Mouse (Mus musculus): ENCODE data around the gene Sik1.

The Sik1 gene

GRCm38 (mm10) chr17:31854770-31855596 lies 621 bp downstream of the Sik1 start:
- peak; percentile 55 for DNase-seq

DNA sequence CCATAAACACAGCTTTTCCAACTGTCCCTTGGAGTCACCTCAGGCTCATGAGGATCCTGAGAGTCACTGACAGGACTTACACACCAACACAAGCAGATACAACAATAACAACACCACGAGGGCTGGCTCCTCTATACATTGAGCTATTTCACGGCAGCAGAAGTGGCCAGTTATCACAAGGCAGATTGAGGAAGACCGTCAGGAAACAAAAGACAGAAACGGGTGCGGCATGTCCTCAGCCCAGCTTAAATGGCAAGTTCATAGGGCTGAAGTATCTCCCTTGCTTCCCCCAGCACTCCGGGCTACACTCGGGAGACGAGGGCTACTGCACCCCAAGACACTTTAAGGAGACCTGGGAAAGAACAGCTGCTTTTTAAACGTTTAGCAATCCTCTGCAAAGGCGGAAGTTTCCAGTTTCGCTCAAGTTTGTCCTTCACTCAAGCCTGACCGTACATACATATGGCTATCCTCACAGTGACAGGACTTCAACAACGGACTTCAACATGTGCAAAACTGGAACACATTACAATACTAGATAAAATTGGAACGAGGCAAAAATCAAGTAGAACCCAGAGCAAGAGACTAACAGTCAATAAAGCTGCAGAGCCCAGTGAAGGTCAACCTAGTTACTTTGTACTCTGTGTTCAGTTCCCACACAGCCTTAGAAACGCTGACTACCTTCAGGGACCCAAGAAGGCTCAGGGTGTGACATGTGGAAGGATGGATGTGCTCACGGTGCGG lies 2.0 kb downstream of the Sik1 start:
- DNase-seq, result no peak

GRCm38 (mm10) chr17:31852782-31853447 lies 2.7 kb downstream of the Sik1 start:
- no peak for DNase-seq

- no peak for DNase-seq
These were observed 3.7 kb downstream of the Sik1 start for GRCm38 (mm10) chr17:31851816-31852476.

DNA sequence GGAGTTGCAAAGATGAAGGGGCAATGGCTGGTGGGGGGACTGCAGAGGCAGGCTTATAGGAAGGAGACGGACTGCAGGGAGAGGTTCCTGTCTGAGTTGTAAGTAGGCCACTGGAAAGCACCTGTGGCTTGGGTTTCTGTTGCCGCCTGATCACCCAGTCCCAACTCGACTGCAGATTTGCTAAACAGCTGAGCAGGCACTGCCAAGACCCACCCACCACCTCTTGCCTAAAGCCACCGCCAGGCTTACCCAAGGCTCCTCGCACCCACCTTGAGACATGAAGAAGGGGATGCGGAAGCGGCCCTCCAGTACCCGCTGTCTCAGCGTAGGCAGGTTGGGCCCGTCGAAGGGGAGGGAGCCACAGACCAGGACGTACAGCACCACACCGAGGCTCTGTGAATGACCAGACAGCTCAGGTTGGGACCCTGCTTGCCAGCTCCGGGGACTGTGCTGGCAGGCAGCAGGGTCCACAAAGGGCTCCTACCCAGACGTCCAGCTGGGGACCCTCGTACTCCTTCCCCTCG lies 5.1 kb downstream of the Sik1 start:
- no peak for DNase-seq

DNA sequence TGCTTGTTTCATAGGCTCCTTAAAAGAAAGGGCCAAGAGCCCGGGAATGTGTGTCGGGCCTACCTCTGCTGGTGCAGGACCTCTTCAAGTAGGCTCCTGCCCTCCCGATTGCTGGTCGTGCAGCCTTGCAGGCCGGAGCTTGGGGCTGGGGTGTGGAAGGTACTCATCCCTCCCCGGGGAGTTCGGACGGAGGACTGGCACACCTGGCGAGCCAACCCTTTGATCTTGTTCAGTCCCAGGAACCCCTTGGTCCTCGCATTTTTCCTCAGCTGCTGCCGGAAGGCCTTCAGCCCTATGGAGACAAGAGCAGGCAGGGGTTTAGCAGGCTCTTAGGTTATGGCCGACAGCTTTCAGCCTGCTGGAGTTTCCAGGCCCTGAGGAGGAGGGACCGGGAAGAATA lies 8.6 kb downstream of the Sik1 start:
- DNase-seq, result no peak

DNA sequence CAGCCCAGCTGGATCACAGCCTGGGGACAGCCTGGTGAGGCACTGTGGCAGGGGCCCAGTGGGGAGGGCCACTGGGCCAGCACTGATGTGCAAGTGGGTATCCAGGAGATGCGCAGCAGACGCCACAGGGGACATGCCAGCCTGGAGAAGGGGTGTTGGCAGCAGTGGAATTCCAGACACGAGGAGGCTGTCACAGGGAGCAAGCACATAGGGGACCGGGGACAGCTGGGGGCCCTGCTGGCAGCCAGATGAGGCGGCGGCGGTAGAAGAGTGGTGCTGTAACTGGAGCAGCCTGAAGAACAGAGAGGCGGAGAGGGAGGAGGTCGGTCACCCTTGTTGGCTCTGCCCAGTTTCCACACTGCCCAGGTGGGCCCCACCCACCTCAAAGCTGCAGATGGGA lies 9.3 kb downstream of the Sik1 start:
- no peak for DNase-seq

DNA sequence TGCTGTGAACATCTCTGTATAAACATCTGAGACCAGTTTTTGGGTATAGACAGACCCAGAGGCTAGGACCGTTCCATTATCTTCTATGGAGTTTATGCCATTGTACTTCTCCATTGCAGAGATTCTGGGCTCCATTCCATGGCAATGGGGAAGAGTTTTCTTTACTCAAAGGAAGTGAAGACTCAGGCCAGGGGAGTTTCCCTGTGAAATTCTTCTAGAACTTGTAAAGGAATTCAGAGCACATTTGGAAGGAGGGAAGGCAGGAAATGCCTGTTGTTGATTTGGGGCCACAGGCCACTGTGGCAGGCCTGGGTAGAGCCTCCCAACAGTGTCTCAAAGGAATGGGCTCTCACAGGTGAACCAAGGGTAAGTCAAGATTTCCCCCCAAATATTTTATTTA lies 11.7 kb downstream of the Sik1 start:
- DNase-seq, result no peak

GRCm38 (mm10) chr17:31842930-31843822 lies 12.4 kb downstream of the Sik1 start:
- no peak for DNase-seq

GRCm38 (mm10) chr17:31841842-31842611 lies 13.6 kb downstream of the Sik1 start:
- no peak for DNase-seq

- DNase-seq, result no peak
These were observed 14.2 kb downstream of the Sik1 start for GRCm38 (mm10) chr17:31841453-31841841.

- no peak for DNase-seq
These were observed 15.1 kb downstream of the Sik1 start for GRCm38 (mm10) chr17:31840423-31841003.

DNA sequence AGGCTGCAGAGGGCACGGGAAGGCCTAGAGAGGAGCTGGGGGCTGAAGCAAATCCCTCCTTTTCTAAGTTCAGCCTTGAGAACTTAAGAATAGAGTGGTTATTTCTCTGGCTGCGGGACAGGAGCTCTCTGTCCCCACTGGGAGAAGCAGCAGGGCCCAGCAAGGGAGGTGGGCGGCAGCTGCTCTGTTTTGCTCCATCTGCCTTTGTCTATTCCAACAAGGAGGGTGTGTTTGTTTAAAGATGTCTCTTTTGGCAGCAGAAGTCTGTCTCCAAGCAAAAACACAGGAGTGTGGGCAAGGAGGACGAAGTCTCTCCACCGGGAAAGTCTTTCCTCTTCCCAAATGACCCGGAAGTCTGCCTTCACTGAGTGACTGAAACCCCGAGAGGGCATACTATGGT lies 18.8 kb downstream of the Sik1 start:
- DNase-seq, result no peak

- no peak for DNase-seq
These were observed 19.4 kb downstream of the Sik1 start for GRCm38 (mm10) chr17:31836264-31836607.

GRCm38 (mm10) chr17:31835528-31836263 lies 19.9 kb downstream of the Sik1 start:
- DNase-seq, result no peak

DNA sequence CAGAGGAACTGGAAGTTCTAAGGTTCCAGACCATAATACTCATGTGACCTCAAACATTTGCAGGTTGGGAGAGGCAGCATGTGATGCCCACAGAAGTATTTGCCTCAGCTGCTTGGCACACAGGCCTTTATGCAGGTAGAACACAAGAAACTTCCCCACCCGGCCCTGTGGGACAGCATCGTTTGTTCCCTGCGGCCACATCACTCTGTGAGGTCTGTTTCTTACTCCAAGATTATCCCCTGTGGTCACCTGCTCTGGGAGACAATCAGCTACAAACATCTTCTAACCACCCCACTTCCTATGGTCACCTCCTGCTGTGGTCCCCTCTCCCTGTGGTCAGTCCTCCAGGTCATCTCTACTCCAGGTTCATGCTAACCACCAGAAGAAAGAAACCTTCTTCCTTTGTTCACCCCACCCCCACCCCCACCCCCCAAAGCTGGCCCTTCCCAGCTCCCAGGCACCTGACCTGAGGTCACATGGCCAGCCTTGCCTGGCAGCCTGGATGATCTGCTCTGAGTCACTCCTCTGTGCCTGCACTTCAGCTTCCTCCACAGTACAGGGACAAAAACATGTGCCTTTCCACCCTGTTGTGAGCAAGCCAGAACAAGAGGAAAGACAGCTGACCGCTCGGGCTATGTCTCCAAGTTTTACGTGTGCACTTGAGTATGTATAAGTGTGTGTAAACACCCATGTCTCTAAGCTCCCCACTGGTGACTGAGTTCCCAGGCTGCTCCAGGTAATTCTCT lies 21.1 kb downstream of the Sik1 start:
- no peak for DNase-seq

GRCm38 (mm10) chr17:31833752-31834151 lies 21.9 kb downstream of the Sik1 start:
- no peak for DNase-seq

GRCm38 (mm10) chr17:31832577-31832964 lies 23.0 kb downstream of the Sik1 start:
- DNase-seq, result no peak

- no peak for DNase-seq
These were observed 23.6 kb downstream of the Sik1 start for GRCm38 (mm10) chr17:31831866-31832576.

All from right cerebral cortex, postnatal 4 days (tissue).